Comparison of ENCODE assay signal across 10 mouse cellular contexts in genomic region chr4:118542510-118543157, GRCm38 (mm10). TPM values are rescaled to one million over a fixed set of nuclear protein-coding genes. Genes with fewer than 3 reads are reported as not detected.
A peak's percentile ranks its signal among the peaks of the same experiment; 100 is the strongest.
DNase-seq lines count a peak whose midpoint lies in the region; ATAC-seq and TF ChIP-seq lines count a peak whose summit lies in the region.
"Had no signal": no experiment of that assay in that cellular context is flagged by ENCODE, and none has a peak within 500 bp of the region (broad histone marks: within the 10 kb centered on the region; RNA-seq: fewer than 3 reads in every experiment).

No protein-coding gene starts in this region.

- TF ChIP-seq CTCF in liver, embryonic 14.5 days (IDR thresholded peaks at IDR 0.05; ENCODE audit: low read depth): no peak

- H3K9ac ChIP-seq in embryonic facial prominence, embryonic 12.5 days: no peak overlapping the region
- H3K9ac ChIP-seq in liver, embryonic 14.5 days (replicated peaks): no peak overlapping the region

- peak overlapping the region; percentile 54; the same call in 1 of the 2 replicates for H3K4me2 ChIP-seq in embryonic facial prominence, embryonic 12.5 days (replicated peaks)
- H3K4me2 ChIP-seq in liver, embryonic 14.5 days (ENCODE audit: low read depth): peak overlapping the region; percentile 48; the same call in 1 of the 2 replicates

- H3K36me3 ChIP-seq in embryonic facial prominence, embryonic 12.5 days: no peaks in the 10 kb centered on the region
- no peaks in the 10 kb centered on the region for H3K36me3 ChIP-seq in liver, embryonic 14.5 days (replicated peaks; ENCODE audit: control insufficient read depth, insufficient read depth, low read depth)

- intact Hi-C loops in left cerebral cortex, postnatal 4 days (cut with DNase I): no loop called here

- H3K9me3 ChIP-seq in embryonic facial prominence, embryonic 12.5 days: no peaks in the 10 kb centered on the region
- H3K9me3 ChIP-seq in liver, embryonic 14.5 days (ENCODE audit: control insufficient read depth, low read length): no peaks in the 10 kb centered on the region

- no peak overlapping the region for H3K4me3 ChIP-seq in embryonic facial prominence, embryonic 12.5 days
- no peak overlapping the region for H3K4me3 ChIP-seq in liver, embryonic 14.5 days (ENCODE audit: insufficient read depth in 1 of 2, low read depth in 2 of 2, low read length in 2 of 2)

- no peak for DNase-seq in frontal cortex, adult 2 months (ENCODE audit: extremely low spot score in 1 of 2, low spot score in 1 of 2)
- DNase-seq in left cerebral cortex, adult 11 months (ENCODE audit: low spot score): peak; percentile 31
- no peak for DNase-seq in left cerebral cortex, postnatal 4 days
- no peak for DNase-seq in liver, embryonic 14.5 days (ENCODE audit: low read depth in 3 of 3, low spot score in 3 of 3)
- no peak for DNase-seq in embryo, embryonic 9.5 days (ENCODE audit: extremely low spot score)
- no peak for DNase-seq in adrenal gland, adult 2 months
- DNase-seq: adrenal gland, postnatal 25 days had no signal

- peaks cover 24% of the 10 kb centered on the region for H3K4me1 ChIP-seq in embryonic facial prominence, embryonic 12.5 days
- no peaks in the 10 kb centered on the region for H3K4me1 ChIP-seq in liver, embryonic 14.5 days (replicated peaks; ENCODE audit: control insufficient read depth in 2 of 2, insufficient read depth in 2 of 2, low read length in 1 of 2)

- no peak for TF ChIP-seq EP300 in liver, embryonic 14.5 days (IDR thresholded peaks at IDR 0.05; ENCODE audit: low read depth)

- H3K27me3 ChIP-seq in embryonic facial prominence, embryonic 12.5 days: peaks cover 10% of the 10 kb centered on the region; the same call in 1 of the 2 replicates
- H3K27me3 ChIP-seq in liver, embryonic 14.5 days (ENCODE audit: control insufficient read depth, insufficient read depth, low read length): no peaks in the 10 kb centered on the region

- WGBS in embryonic facial prominence, embryonic 12.5 days: 41% methylated on average over 9 of the region's 9 CpGs
- 40% methylated on average over 9 of the region's 9 CpGs for whole genome bisulfite sequencing in liver, embryonic 14.5 days (ENCODE audit: insufficient replicate concordance)

- ATAC-seq in frontal cortex, adult (ENCODE audit: low TSS enrichment): 0 out of 2 replicates have a peak, but pooled peaks have one; percentile 24
- ATAC-seq in embryonic facial prominence, embryonic 12.5 days (ENCODE audit: insufficient number of reproducible peaks, insufficient read depth, low FRiP score, low TSS enrichment): no peak
- no peak for ATAC-seq in liver, embryonic 14.5 days (ENCODE audit: insufficient read depth)

- H3K27ac ChIP-seq in embryonic facial prominence, embryonic 12.5 days: no peak overlapping the region
- no peak overlapping the region for H3K27ac ChIP-seq in liver, embryonic 14.5 days

RNA-seq across cellular contexts. Expression of gene Tmem125, which starts 1.2 kb away (rescaled TPM):
- 10.0 and 12.3 TPM in 2 replicates for polyA plus RNA-seq in frontal cortex, adult 2 months (2012; rRNA removed)
- total RNA-seq in left cerebral cortex, postnatal 4 days (2021): 1 to 10 TPM in 1 of 2 experiments, under 1 TPM in 1; 0.34 to 1.0 TPM
- polyA plus RNA-seq in embryonic facial prominence, embryonic 12.5 days (2016; fragmentation: Nextera tagmentation; extraction: Ambion mirVana): 0.80 and 0.87 TPM in 2 replicates
- polyA plus RNA-seq in liver, embryonic 14.5 days (2012; rRNA removed): 1.2 and 1.3 TPM in 2 replicates
- polyA plus RNA-seq in liver, embryonic 14.5 days (2014; fragmentation: Nextera tagmentation; extraction: Ambion mirVana): 1.0 and 1.5 TPM in 2 replicates
- under 1 TPM in 1 of 2 experiments, not detected in 1; 0.21 TPM for total RNA-seq in adrenal gland, adult 2 months (2021)
- polyA plus RNA-seq in adrenal gland, adult 2 months (2012; rRNA removed): 0.17 and 0.33 TPM in 2 replicates
- total RNA-seq: adrenal gland, postnatal 25 days had no signal

RNA-seq across cellular contexts. Expression of gene 2610528J11Rik, which starts 15.8 kb away (rescaled TPM):
- 0.10 and 0.36 TPM in 2 replicates for polyA plus RNA-seq in frontal cortex, adult 2 months (2012; rRNA removed)
- total RNA-seq in left cerebral cortex, postnatal 4 days (2021): under 1 TPM in 1 of 2 experiments, not detected in 1; 0.38 TPM
- polyA plus RNA-seq in embryonic facial prominence, embryonic 12.5 days (2016; fragmentation: Nextera tagmentation; extraction: Ambion mirVana): 1.8 TPM in 2 replicates
- 4.8 and 6.3 TPM in 2 replicates for polyA plus RNA-seq in liver, embryonic 14.5 days (2012; rRNA removed)
- polyA plus RNA-seq in liver, embryonic 14.5 days (2014; fragmentation: Nextera tagmentation; extraction: Ambion mirVana): 6.4 and 6.9 TPM in 2 replicates
- total RNA-seq in adrenal gland, adult 2 months (2021): not detected
- not detected in 2 replicates for polyA plus RNA-seq in adrenal gland, adult 2 months (2012; rRNA removed)
- total RNA-seq: adrenal gland, postnatal 25 days; gastrocnemius, postnatal 4 days had no signal

RNA-seq across cellular contexts. Expression of gene Tie1, which starts 52.8 kb away (rescaled TPM):
- 11.8 and 13.3 TPM in 2 replicates for polyA plus RNA-seq in frontal cortex, adult 2 months (2012; rRNA removed)
- total RNA-seq in left cerebral cortex, postnatal 4 days (2021): 10 to 100 TPM; 14.4 to 15.2 TPM
- polyA plus RNA-seq in embryonic facial prominence, embryonic 12.5 days (2016; fragmentation: Nextera tagmentation; extraction: Ambion mirVana): 23.3 and 25.5 TPM in 2 replicates
- 5.0 and 5.3 TPM in 2 replicates for polyA plus RNA-seq in liver, embryonic 14.5 days (2012; rRNA removed)
- 3.5 and 3.9 TPM in 2 replicates for polyA plus RNA-seq in liver, embryonic 14.5 days (2014; fragmentation: Nextera tagmentation; extraction: Ambion mirVana)
- 10 to 100 TPM; 30.3 to 52.5 TPM for total RNA-seq in adrenal gland, adult 2 months (2021)
- 78.4 and 96.9 TPM in 2 replicates for polyA plus RNA-seq in adrenal gland, adult 2 months (2012; rRNA removed)
